Mouse (Mus musculus) CH12.LX (cell line): Measurements from ENCODE around the gene Syt12. TPM values are rescaled to one million over a fixed set of nuclear protein-coding genes. Genes with fewer than 3 reads are reported as not detected.

Source experiments
- DNase-seq: peaks from one replicate; pipeline ENCODE4 v3.0.0-alpha.2; 2013; ENCODE audit errors: extremely low read depth
- H3K27ac ChIP-seq: 2 replicates; pipeline ENCODE4 v1.5.1; 2012; ENCODE audit warnings: low read depth, mild to moderate bottlenecking, control low read depth, moderate library complexity; ENCODE audit not compliant: insufficient read depth
- H3K27me3 ChIP-seq: replicated peaks from 2 replicates; pipeline ENCODE3; 2012; ENCODE audit warnings: inconsistent platforms
- H3K36me3 ChIP-seq, 2 experiments: replicated peaks in 1 of 2; 2 replicates each; pipeline versions ENCODE3 to v1.6.1; 2012; ENCODE audit warnings: inconsistent platforms in 1 of 2, low read length in 1 of 2, mild to moderate bottlenecking in 1 of 2, mixed read lengths in 1 of 2, moderate library complexity in 1 of 2; ENCODE audit not compliant: control insufficient read depth in 1 of 2, insufficient read depth in 1 of 2
- H3K4me1 ChIP-seq, 2 experiments: 2 replicates each; pipeline ENCODE4 v1.6.1; 2012; ENCODE audit warnings: inconsistent platforms in 1 of 2, moderate library complexity in 1 of 2; ENCODE audit not compliant: insufficient read depth in 2 of 2, control insufficient read depth in 1 of 2
- H3K4me2 ChIP-seq: 2 replicates; pipeline ENCODE4 v1.6.1; 2012; ENCODE audit warnings: low read depth, mild to moderate bottlenecking, control low read depth; ENCODE audit not compliant: poor library complexity, insufficient read depth, severe bottlenecking
- H3K4me3 ChIP-seq, 3 experiments: fragments of 150-350 bp in 1 of 3; sonication (generic) in 1 of 3; replicated peaks in 1 of 3; 2 replicates each; pipeline versions ENCODE3 to v1.5.1; 2011 to 2012; ENCODE audit warnings: low read depth in 2 of 3, low read length in 2 of 3, mild to moderate bottlenecking in 2 of 3, moderate library complexity in 2 of 3, control low read depth in 1 of 3, improper control_type of control experiment in 1 of 3, inconsistent platforms in 1 of 3, mixed read lengths in 1 of 3; ENCODE audit not compliant: poor library complexity in 1 of 3
- H3K79me2 ChIP-seq: replicated peaks from 2 replicates; pipeline ENCODE4 v1.6.1; 2012; ENCODE audit warnings: mild to moderate bottlenecking, moderate library complexity; ENCODE audit not compliant: control insufficient read depth, poor library complexity, insufficient read depth, severe bottlenecking; ENCODE audit errors: extremely low read depth
- H3K9ac ChIP-seq: 2 replicates; pipeline ENCODE4 v1.6.1; 2012; ENCODE audit warnings: low read depth, mild to moderate bottlenecking, control low read depth, moderate library complexity; ENCODE audit not compliant: insufficient read depth
- H3K9me3 ChIP-seq: replicated peaks from 2 replicates; pipeline ENCODE3; 2012; ENCODE audit warnings: low read length, inconsistent platforms, mixed read lengths
- HCFC1 ChIP-seq: IDR thresholded peaks from 2 replicates; pipeline ENCODE4 v1.6.1; 2012; ENCODE audit warnings: low read depth, mild to moderate bottlenecking, inconsistent platforms, low read length, improper control_type of control experiment
- IRF4 ChIP-seq: IDR thresholded peaks from 2 replicates; pipeline ENCODE4 v1.6.1; 2014; ENCODE audit warnings: low read depth, mild to moderate bottlenecking, inconsistent platforms, low read length, improper control_type of control experiment
- JUN ChIP-seq: IDR thresholded peaks from 2 replicates; pipeline ENCODE4 v1.6.1; 2011; ENCODE audit warnings: low read depth, mild to moderate bottlenecking, low read length, improper control_type of control experiment, moderate library complexity; ENCODE audit not compliant: insufficient read depth
- MAX ChIP-seq: IDR thresholded peaks from 2 replicates; pipeline ENCODE4 v1.6.1; 2011; ENCODE audit warnings: low read length, improper control_type of control experiment
- MAZ ChIP-seq: IDR thresholded peaks from 2 replicates; pipeline ENCODE4 v1.6.1; 2012; ENCODE audit warnings: low read depth, mild to moderate bottlenecking, inconsistent platforms, low read length, improper control_type of control experiment, moderate library complexity
- MXI1 ChIP-seq: IDR thresholded peaks from 2 replicates; pipeline ENCODE4 v1.6.1; 2011; ENCODE audit warnings: mild to moderate bottlenecking, low read depth, low read length, improper control_type of control experiment
- MYC ChIP-seq: IDR thresholded peaks from 2 replicates; pipeline ENCODE4 v1.6.1; 2011; ENCODE audit warnings: low read depth, mild to moderate bottlenecking, improper control_type of control experiment, low read length
- NELFE ChIP-seq: IDR thresholded peaks from 2 replicates; pipeline ENCODE4 v1.6.1; 2011; ENCODE audit warnings: low read depth, low read length, improper control_type of control experiment
- NRF1 ChIP-seq: IDR thresholded peaks from 2 replicates; pipeline ENCODE4 v1.6.1; 2014; ENCODE audit warnings: low read depth, mild to moderate bottlenecking, inconsistent platforms, low read length, improper control_type of control experiment, moderate library complexity
- PAX5 ChIP-seq: IDR thresholded peaks from 2 replicates; pipeline ENCODE4 v1.6.1; 2012; ENCODE audit warnings: low read length, inconsistent platforms, mixed read lengths
- POLR2A ChIP-seq: IDR thresholded peaks from 2 replicates; pipeline ENCODE4 v1.6.1; 2011; ENCODE audit warnings: low read depth, mild to moderate bottlenecking, improper control_type of control experiment, low read length
- POLR2AphosphoS2 ChIP-seq: IDR thresholded peaks from 2 replicates; pipeline ENCODE4 v1.6.1; 2011; ENCODE audit warnings: low read depth, low read length, improper control_type of control experiment
- RAD21 ChIP-seq: IDR thresholded peaks from 2 replicates; pipeline ENCODE4 v1.6.1; 2011; ENCODE audit warnings: low read depth, mild to moderate bottlenecking, low read length, improper control_type of control experiment, moderate library complexity
- SMC3 ChIP-seq: IDR thresholded peaks from 2 replicates; pipeline ENCODE4 v1.6.1; 2011; ENCODE audit warnings: low read depth, low read length, improper control_type of control experiment
- USF1 ChIP-seq: IDR thresholded peaks from 2 replicates; pipeline ENCODE4 v1.6.1; 2014; ENCODE audit warnings: low read depth, mild to moderate bottlenecking, inconsistent platforms, low read length, improper control_type of control experiment
- ZKSCAN1 ChIP-seq: IDR thresholded peaks from 2 replicates; pipeline ENCODE4 v1.6.1; 2012; ENCODE audit warnings: low read depth, inconsistent platforms, low read length, improper control_type of control experiment, borderline replicate concordance
- ZMIZ1 ChIP-seq: IDR thresholded peaks from 2 replicates; pipeline ENCODE4 v1.6.1; 2012; ENCODE audit warnings: low read depth, mild to moderate bottlenecking, inconsistent platforms, low read length, improper control_type of control experiment
- ZNF384 ChIP-seq: IDR thresholded peaks from 2 replicates; pipeline ENCODE4 v1.6.1; 2012; ENCODE audit warnings: low read depth, low read length, improper control_type of control experiment, inconsistent platforms
- dilution Hi-C: fragments of 300-500 bp; cut with MboI; formaldehyde crosslinking; loops from 2 replicates; pipeline ENCODE4 v1.14.3; 2020; ENCODE audit warnings: low sequenced_read_pairs; ENCODE audit not compliant: extremely low pct_unique_long_range_greater_than_20kb, extremely low pct_ligation_motif_present
- in situ Hi-C: fragments of 300-500 bp; cut with MboI; formaldehyde crosslinking; loops from 3 replicates; pipeline ENCODE4 v1.14.3; 2019; ENCODE audit warnings: low sequenced_read_pairs, low pct_ligation_motif_present, low pct_unique_long_range_greater_than_20kb, mixed read lengths
- polyA plus RNA-seq: library from polyadenylated mRNA; unstranded; fragments of >175 nt; gene quantifications from 2 replicates; pipeline ENCODE4 v1.2.1, GENCODE M21; 2012; ENCODE audit warnings: low read depth; ENCODE audit not compliant: insufficient read length
- total RNA-seq, 2 experiments: library from RNA; depleted of rRNA; stranded (reverse); fragments of 300-350 nt in 1 of 2; fragments of >200 nt in 1 of 2; gene quantifications; 2 replicates each; pipeline ENCODE4 v1.2.3; 2012 to 2014

The Syt12 gene
- total RNA-seq (2012; rRNA removed) = 0.04 and 0.17 TPM in 2 replicates
- total RNA-seq (2014; rRNA removed) = not detected in 2 replicates
- 0.16 and 0.50 TPM in 2 replicates for polyA plus RNA-seq

DNA sequence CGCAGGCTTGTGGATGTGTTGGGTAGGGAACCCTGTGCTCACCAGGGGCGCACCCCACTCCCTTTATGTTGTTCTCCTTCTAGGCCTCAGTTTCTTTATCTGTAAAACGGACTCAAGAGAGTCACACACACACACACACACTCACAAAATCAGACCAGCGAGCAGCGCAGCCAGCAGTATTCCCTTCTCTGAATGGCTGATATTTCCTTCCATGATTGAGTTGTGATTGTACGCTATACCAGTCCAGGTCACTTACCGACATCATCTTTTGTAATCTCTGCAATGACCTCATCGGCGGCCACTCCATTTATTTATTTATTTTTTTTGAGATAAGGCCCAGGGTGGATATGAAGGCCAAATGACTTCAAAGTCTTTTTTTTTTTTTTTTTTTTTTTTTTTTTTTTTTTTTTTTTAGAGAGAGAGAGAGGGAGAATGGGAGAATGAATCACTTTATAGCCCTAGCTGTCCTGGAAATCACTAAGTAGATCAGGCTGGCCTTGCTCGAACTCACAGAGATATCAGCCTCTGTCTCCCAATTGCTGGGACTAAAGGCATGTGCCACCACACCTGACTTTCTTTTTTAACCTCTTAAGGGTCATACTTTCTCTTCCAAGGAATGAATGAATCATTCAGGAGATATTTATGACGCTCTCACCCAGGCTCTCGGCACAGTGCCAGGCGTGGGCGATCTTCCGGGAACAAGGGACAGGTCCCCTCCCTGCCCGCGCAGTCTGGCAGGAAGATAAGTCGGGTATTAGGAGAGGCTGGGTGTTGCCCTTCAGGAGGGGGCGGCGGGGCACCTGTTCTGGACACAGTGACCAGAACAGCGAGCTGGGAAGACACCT is at the start of gene Syt12:
Gene Syt12, minus strand, starts transcription at position 103 of the 845 bp plus-strand sequence.
- dilution Hi-C loops (no loop called here), in situ Hi-C loops (loop anchor here (25.0 kb wide), 2 partner anchors 385 to 510 kb away; partner anchors contain the start of genes Ctsf and Npas4)
- Histone ChIP-seq H3K27me3 (peaks cover 5% of the 10 kb centered on the region), H3K9ac (no peak within 1 kb of the TSS), H3K4me2 (no peak within 1 kb of the TSS), H3K4me3 (no peak within 1 kb of the TSS), H3K9me3 (peaks cover 6% of the 10 kb centered on the region), H3K27ac (no peak within 1 kb of the TSS), H3K4me1 (no peaks in the 10 kb centered on the region), H3K79me2 (no peaks in the 10 kb centered on the region), H3K36me3 (no peaks in the 10 kb centered on the region)
- DNase-seq = no peak
- TF ChIP-seq POLR2A = no peak
- no peak for TF ChIP-seq MAZ
- peak; percentile 41; the same call in 1 of the 2 replicates for TF ChIP-seq ZNF384
- no peak for TF ChIP-seq SMC3
- no peak for TF ChIP-seq ZMIZ1
- no peak for TF ChIP-seq JUN
- TF ChIP-seq IRF4 = no peak
- TF ChIP-seq POLR2AphosphoS2 = no peak

DNA sequence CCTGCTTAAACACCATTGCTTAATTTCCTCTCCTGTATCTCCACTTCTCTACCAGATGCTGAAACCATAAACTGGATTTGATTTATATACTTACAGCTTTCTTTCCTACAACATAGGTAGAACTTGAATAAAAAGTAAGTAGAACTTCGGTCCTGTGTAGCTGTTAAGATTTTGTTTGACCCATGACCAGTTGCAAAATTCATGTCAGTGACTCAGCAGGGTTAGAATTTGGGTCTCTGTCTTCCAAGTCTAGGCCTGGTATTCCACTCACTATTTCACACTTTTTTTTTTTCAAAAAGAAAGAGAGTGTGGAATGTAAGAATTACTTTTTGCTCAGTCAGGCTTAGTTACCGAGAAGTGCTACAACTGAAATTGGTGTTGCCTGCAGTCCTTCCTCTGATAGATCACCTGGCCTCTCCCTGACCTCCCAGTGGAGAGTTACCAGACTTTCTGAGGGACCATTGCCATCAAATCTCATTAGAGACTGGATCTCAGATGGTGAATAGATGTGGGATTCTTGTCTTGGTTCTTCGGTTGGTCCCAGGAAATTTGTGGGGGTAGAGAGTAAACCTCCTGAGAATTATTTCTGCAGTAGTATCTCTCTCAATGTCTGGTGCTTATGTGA is 44.3 kb upstream of the Syt12 start:
- Histone ChIP-seq H3K4me2 (no peak overlapping the region), H3K9me3 (no peaks in the 10 kb centered on the region), H3K27ac (no peak overlapping the region), H3K79me2 (no peaks in the 10 kb centered on the region), H3K36me3 (no peaks in the 10 kb centered on the region), H3K27me3 (no peaks in the 10 kb centered on the region), H3K9ac (no peak overlapping the region), H3K4me3 (no peak overlapping the region), H3K4me1 (peaks cover 3 to 37% of the 10 kb centered on the region in 2 experiments)
- DNase-seq = no peak
- in situ Hi-C loops = no loop called here
- dilution Hi-C loops = no loop called here
- TF ChIP-seq POLR2A (no peak), HCFC1 (no peak), NRF1 (no peak), JUN (no peak), USF1 (no peak), RAD21 (no peak), PAX5 (no peak), MXI1 (no peak), ZKSCAN1 (no peak), IRF4 (no peak), MAX (no peak), NELFE (no peak), MYC (no peak)
